ENCODE assay signal across 8 mouse cellular contexts in the genomic region with DNA sequence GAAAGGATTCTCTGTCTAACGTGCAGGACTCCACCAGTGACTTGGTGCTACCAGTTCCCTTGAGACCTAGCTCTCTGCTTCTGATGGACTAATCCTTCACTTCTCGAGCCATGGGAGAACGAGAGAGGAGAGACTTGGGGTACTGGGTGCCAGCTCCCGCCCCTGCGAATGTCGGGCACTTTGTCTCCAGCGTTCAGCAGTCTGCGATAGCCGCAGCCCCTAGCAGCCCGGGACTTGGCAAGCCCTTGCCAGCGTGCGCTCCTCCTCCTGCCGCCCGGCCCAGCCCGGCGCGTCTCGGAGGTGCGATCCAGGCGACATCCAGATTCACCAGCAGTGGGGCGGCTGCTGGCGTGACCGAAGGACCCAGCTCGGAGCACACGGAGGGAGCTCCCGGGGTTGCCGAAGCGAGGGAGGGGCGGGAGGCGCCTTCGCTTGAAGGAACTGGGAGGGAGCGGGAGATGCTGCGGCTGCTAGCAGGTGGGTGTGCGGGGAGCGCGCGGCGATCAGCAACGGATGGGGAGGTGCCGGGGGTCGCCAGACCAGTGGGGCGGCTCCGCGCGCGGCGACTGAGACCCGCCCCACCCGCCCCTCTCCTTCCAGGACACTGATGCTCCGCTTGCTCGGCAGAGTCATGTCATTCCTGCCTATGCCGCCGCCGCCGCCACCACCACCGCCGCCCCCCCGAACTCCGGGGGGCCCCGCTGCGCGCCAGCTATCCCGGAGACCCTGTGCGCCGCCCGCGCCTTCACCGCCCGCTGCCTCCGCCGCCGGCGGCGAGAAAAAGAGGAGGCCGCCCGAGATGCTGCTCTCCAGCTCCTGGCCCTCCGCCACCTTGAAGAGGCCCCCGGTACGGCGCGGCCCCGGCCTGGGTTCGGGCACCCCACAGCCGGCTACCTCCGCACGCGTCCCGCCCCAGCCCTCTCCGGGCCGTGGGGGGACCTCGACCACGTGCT. TPM values are rescaled to one million over a fixed set of nuclear protein-coding genes. Genes with fewer than 3 reads are reported as not detected.
DNase-seq lines count a peak whose midpoint lies in the region; ATAC-seq lines count a peak whose summit lies in the region.

No protein-coding gene starts in this region.

- H3K27me3 ChIP-seq in kidney, embryonic 15.5 days: peaks cover 50% of the 10 kb centered on the region
- peaks cover 44% of the 10 kb centered on the region for H3K27me3 ChIP-seq in liver, embryonic 16.5 days (ENCODE audit: control insufficient read depth, insufficient read depth, low read depth, low read length)
- no peaks in the 10 kb centered on the region for H3K27me3 ChIP-seq in neural tube, embryonic 15.5 days (replicated peaks)

- H3K36me3 ChIP-seq in kidney, embryonic 15.5 days: no peaks in the 10 kb centered on the region; the same call in 1 of the 2 replicates
- no peaks in the 10 kb centered on the region for H3K36me3 ChIP-seq in liver, embryonic 16.5 days (ENCODE audit: control insufficient read depth, insufficient read depth)
- H3K36me3 ChIP-seq in neural tube, embryonic 15.5 days: no peaks in the 10 kb centered on the region

- H3K9me3 ChIP-seq in kidney, embryonic 15.5 days (replicated peaks): no peaks in the 10 kb centered on the region
- H3K9me3 ChIP-seq in liver, embryonic 16.5 days (replicated peaks; ENCODE audit: control insufficient read depth, low read length): no peaks in the 10 kb centered on the region
- no peaks in the 10 kb centered on the region for H3K9me3 ChIP-seq in neural tube, embryonic 15.5 days (replicated peaks)

- H3K27ac ChIP-seq in kidney, embryonic 15.5 days: no peak overlapping the region
- no peak overlapping the region for H3K27ac ChIP-seq in liver, embryonic 16.5 days (ENCODE audit: low read length)
- peak overlapping the region; percentile 90 for H3K27ac ChIP-seq in neural tube, embryonic 15.5 days (replicated peaks)

- peak; percentile 70 for ATAC-seq in kidney, embryonic 15.5 days (replicated peaks; ENCODE audit: low FRiP score)
- no peak for ATAC-seq in liver, embryonic 16.5 days (ENCODE audit: low read depth)
- peak; percentile 84 for ATAC-seq in neural tube, embryonic 15.5 days (ENCODE audit: low FRiP score)

- peak overlapping the region; percentile 98 for H3K4me2 ChIP-seq in kidney, embryonic 15.5 days
- peak overlapping the region; percentile 57 for H3K4me2 ChIP-seq in liver, embryonic 16.5 days (ENCODE audit: low read depth, low read length)
- H3K4me2 ChIP-seq in neural tube, embryonic 15.5 days: peak overlapping the region; percentile 93

- under 1% methylated on average over 64 of the region's 92 CpGs for WGBS in kidney, embryonic 15.5 days
- under 1% methylated on average over 67 of the region's 92 CpGs for WGBS in liver, embryonic 16.5 days (ENCODE audit: insufficient replicate concordance)
- WGBS in neural tube, embryonic 15.5 days: under 1% methylated on average over 63 of the region's 92 CpGs

- peaks cover 26% of the 10 kb centered on the region for H3K4me1 ChIP-seq in kidney, embryonic 15.5 days
- H3K4me1 ChIP-seq in liver, embryonic 16.5 days (ENCODE audit: control insufficient read depth, low read depth, low read length): no peaks in the 10 kb centered on the region
- H3K4me1 ChIP-seq in neural tube, embryonic 15.5 days: peaks cover 51% of the 10 kb centered on the region

- peak; percentile 29 for DNase-seq in kidney, adult 18-20 months
- DNase-seq in kidney, adult 9 months: no peak
- peak; percentile 40 for DNase-seq in cerebellum, adult 8-10 months
- DNase-seq in frontal cortex, adult 2 months (ENCODE audit: extremely low spot score in 1 of 2, low spot score in 1 of 2): peak; percentile 28 to 49
- no peak for DNase-seq in spleen, adult 18-20 months

- H3K9ac ChIP-seq in kidney, embryonic 15.5 days: peak overlapping the region; percentile 39
- no peak overlapping the region for H3K9ac ChIP-seq in liver, embryonic 16.5 days (ENCODE audit: low read depth, low read length)
- peak overlapping the region; percentile 86 for H3K9ac ChIP-seq in neural tube, embryonic 15.5 days (replicated peaks)

- H3K4me3 ChIP-seq in kidney, embryonic 15.5 days (replicated peaks): peak overlapping the region; percentile 53
- peak overlapping the region; percentile 40 for H3K4me3 ChIP-seq in liver, embryonic 16.5 days (ENCODE audit: low read depth, low read length)
- H3K4me3 ChIP-seq in neural tube, embryonic 15.5 days (replicated peaks): peak overlapping the region; percentile 75

RNA-seq across cellular contexts. Expression of a gene that starts 3.4 kb away (rescaled TPM):
- 23.2 and 27.8 TPM in 2 replicates for polyA plus RNA-seq in frontal cortex, adult 2 months (2012; rRNA removed)
- 0.30 and 0.42 TPM in 2 replicates for polyA plus RNA-seq in kidney, embryonic 15.5 days (2015; fragmentation: Nextera tagmentation; extraction: Ambion mirVana)
- 0.07 TPM in 1 of 2 replicates, not detected in the other for polyA plus RNA-seq in liver, embryonic 16.5 days (2015; fragmentation: Nextera tagmentation; extraction: Ambion mirVana)
- polyA plus RNA-seq in neural tube, embryonic 15.5 days (2015; fragmentation: Nextera tagmentation; extraction: Ambion mirVana): 13.8 and 18.4 TPM in 2 replicates

RNA-seq across cellular contexts. Expression of a gene that starts 15.1 kb away (rescaled TPM):
- 1.1 and 1.5 TPM in 2 replicates for polyA plus RNA-seq in frontal cortex, adult 2 months (2012; rRNA removed)
- polyA plus RNA-seq in kidney, embryonic 15.5 days (2015; fragmentation: Nextera tagmentation; extraction: Ambion mirVana): 0.26 and 0.66 TPM in 2 replicates
- not detected in 2 replicates for polyA plus RNA-seq in liver, embryonic 16.5 days (2015; fragmentation: Nextera tagmentation; extraction: Ambion mirVana)
- polyA plus RNA-seq in neural tube, embryonic 15.5 days (2015; fragmentation: Nextera tagmentation; extraction: Ambion mirVana): 0.65 and 0.79 TPM in 2 replicates

RNA-seq across cellular contexts. Expression of a gene that starts 29.8 kb away (rescaled TPM):
- 117 and 134 TPM in 2 replicates for polyA plus RNA-seq in frontal cortex, adult 2 months (2012; rRNA removed)
- polyA plus RNA-seq in kidney, embryonic 15.5 days (2015; fragmentation: Nextera tagmentation; extraction: Ambion mirVana): 77.8 and 81.4 TPM in 2 replicates
- polyA plus RNA-seq in liver, embryonic 16.5 days (2015; fragmentation: Nextera tagmentation; extraction: Ambion mirVana): 44.5 and 47.4 TPM in 2 replicates
- 161 and 176 TPM in 2 replicates for polyA plus RNA-seq in neural tube, embryonic 15.5 days (2015; fragmentation: Nextera tagmentation; extraction: Ambion mirVana)

RNA-seq across cellular contexts. Expression of a gene that starts 58.0 kb away (rescaled TPM):
- polyA plus RNA-seq in frontal cortex, adult 2 months (2012; rRNA removed): 383 and 417 TPM in 2 replicates
- polyA plus RNA-seq in kidney, embryonic 15.5 days (2015; fragmentation: Nextera tagmentation; extraction: Ambion mirVana): 165 and 179 TPM in 2 replicates
- polyA plus RNA-seq in liver, embryonic 16.5 days (2015; fragmentation: Nextera tagmentation; extraction: Ambion mirVana): 168 and 173 TPM in 2 replicates
- 382 and 460 TPM in 2 replicates for polyA plus RNA-seq in neural tube, embryonic 15.5 days (2015; fragmentation: Nextera tagmentation; extraction: Ambion mirVana)

Comparison
In these comparisons a context has a peak if more than half of its experiments do, and no peak if none do; other contexts are left out.
1. DNase-seq: peak in kidney, adult 18-20 months (single experiment), cerebellum, adult 8-10 months (single experiment) and frontal cortex, adult 2 months (2 of 2); none in kidney, adult 9 months (single experiment) and spleen, adult 18-20 months (0 of 2).
2. RNA of a gene that starts 3.4 kb away (polyA plus RNA-seq): 23.2 to 27.8 TPM in frontal cortex, adult 2 months and 13.8 to 18.4 TPM in neural tube, embryonic 15.5 days; 0.30 to 0.42 TPM in kidney, embryonic 15.5 days and 0.07 TPM in liver, embryonic 16.5 days; every median in the first group is over 10 times any median in the second.
3. Peak in every context shown above with its lines, with median percentiles within 50 percentile points of each other: H3K4me2 ChIP-seq and H3K4me3 ChIP-seq.